Mouse (Mus musculus) layer of hippocampus, postnatal 36 days (tissue): ENCODE measurements around the gene Golga5. TPM values are rescaled to one million over a fixed set of nuclear protein-coding genes. Genes with fewer than 3 reads are reported as not detected.
"Not testable (repeated sequence)": the region's sequence is repeated elsewhere in the genome, so short reads cannot be mapped to it uniquely, and the experiment has no call there.

ENCODE experiments used
- DNase-seq, 2 experiments: peaks; one replicate each; pipeline ENCODE4 v3.0.0; 2022
- total RNA-seq, 2 experiments: library from RNA; stranded (reverse); gene quantifications; 2 replicates each; pipeline ENCODE4 v1.2.3; 2021

Gene Golga5
- total RNA-seq, 2 experiments from 2014 or later = 26.0 to 27.1 TPM

DNA sequence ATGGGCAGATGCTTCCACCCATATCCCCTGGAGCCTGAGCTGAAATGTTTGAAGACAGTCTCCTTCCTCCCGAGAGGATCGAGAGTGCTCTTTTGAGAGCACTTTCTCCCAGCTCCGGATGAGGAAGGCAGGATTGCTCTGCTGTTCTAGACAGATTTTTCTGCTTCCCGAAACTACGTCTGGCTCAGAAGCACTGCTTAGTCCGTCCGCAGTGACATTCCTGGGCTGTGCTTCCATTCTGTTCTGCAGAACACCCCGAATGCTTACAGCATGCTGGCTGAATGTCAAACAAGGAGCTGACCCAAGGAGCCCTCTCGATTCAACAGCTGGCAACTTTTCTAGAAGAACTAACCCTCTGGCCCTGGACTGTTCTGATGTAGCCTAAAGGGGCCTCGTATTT, 18.5 kb upstream of the Golga5 start:
- DNase-seq = no peak

DNA sequence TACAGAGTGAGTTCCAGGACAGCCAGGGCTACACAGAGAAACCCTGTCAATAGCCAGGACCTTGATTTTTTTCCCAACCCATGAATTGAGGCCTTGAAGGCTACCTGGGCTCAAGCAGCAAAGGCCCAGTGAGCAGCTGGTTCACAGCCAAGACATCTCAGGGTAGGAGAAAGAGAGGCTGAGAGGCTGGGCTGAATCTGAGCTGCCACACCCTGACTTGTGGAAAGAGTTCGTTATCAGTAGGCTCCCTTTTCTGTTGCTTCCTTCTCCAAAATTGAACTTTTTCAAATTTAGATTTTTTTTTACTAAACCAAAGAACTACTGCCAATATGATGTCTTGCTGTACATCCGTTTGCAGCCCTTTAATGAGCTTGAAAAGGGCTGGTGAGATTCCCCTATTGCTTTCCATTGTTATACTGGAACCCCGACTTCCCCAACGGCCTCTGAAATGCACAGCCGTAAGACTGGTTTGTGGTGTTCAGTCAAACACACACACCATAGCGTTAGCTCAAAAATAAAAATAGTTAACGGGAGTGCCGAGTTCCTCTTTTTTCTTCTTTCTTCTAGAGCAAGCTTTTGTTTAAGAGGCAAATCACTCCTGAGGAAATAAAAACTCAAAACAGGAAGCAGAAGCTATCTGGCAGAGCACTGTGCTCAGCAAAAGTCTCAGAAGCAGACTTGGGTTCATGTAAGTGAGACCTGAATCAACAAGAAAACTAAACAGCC, 17.6 kb upstream of the Golga5 start:
- DNase-seq = no peak

DNA sequence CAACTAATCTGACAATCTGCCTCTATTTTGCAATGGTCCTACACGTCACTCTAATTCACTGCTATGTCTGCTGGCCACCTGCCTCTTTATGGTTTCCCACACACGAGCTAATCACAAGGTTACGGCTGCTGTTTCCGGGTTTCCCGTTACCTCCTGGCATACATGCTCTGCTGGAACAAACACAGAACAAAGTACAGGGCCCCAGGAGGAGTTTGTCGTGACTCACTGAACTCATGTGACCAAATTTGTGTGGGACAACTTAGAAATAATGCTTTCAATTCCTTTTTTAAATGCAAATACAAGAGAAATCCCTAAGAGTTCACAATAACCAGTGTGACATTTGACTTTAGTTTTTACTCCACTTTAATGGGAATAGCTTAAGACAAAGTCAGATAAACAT, 15.4 kb upstream of the Golga5 start:
- DNase-seq = no peak

DNA sequence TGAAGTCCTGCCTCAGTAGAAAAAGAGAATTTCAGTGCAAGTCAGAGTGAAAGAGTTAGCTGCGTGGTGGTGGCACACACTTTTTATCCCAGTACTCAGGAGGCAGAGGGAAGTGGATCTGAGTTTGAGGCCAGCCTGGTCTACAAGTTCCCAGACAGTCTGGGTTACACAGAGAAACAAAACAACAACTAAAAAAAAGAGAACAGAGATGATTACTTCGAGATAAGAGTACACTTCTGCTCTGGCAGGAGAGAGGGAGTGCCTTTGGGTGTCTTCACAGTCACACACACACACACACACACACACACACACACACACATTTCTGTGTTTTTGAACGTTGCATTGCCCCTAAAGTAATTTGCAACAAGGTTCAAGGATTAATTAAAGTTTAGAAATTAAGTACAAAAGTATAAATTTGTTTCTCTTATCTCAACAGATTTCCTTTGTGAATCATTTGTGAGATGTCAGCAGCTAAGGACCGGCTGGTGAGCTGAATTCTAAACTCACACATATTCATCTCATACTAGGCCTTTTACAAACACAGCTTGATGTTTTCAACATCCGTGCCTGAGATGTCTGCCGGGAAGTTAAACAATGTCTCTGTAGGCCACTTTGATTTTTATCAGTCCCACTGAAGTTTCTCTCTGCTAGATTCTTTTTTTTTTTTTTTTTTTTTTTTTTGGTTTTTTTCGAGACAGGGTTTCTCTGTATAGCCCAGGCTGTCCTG, 12.3 kb upstream of the Golga5 start:
- no peak for DNase-seq

DNA sequence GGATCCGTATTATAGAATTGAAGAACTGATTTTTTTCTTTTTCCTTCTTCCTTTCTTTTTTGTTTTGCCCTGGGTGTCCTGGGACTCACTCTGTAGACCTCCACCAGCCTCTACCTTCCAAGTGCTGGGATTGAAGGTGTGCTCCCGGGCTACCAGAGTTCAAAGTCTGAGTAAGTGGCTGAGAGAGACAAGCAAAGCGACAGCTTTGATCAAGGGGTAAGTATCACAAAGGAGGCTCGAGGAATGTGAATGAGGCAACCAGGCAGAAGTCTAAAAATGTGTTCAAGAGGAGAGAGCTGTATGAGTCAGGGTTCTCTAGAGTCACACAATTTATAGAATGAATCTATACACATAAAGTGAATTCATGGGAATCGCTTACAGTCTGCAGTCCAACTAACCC, 8.9 kb upstream of the Golga5 start:
- no peak for DNase-seq

DNA sequence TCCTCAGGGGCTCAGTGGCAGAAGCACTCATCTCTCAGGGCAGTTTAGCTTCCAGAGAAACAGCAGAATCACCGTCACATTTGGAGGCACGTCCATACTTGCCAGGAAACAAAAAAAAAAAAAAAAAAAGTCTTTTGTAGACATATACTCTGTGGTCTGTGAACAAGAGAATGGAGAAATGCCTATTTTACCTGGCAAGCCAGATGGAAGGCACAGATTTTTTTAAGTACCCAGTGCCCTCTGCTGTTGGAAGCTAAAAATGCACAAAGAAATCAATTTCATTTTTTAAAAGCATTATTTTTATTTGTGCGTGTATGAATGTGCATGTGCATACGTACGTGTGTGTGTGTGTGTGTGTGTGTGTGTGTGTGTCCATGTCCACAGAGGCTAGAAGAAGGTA, 7.8 kb upstream of the Golga5 start:
- DNase-seq = no peak

DNA sequence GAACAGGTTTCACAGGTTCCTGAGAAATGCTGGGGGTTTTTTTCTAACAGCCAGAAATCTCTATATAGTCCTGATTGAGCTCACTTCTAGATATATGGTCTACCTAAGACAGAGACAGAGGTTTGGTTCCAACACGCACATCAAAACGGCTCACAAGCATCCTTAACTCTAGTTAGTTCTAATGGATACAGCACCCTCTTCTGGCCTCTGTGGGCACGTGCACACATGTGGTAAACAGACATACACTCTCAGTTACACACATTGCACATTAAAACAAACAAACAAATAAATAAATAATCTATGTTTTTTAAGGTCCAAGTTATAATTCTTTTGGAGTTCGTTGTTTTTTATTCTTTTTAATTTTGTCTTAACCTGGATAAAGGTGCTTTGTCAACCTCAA, 4.3 kb upstream of the Golga5 start:
- no peak for DNase-seq

DNA sequence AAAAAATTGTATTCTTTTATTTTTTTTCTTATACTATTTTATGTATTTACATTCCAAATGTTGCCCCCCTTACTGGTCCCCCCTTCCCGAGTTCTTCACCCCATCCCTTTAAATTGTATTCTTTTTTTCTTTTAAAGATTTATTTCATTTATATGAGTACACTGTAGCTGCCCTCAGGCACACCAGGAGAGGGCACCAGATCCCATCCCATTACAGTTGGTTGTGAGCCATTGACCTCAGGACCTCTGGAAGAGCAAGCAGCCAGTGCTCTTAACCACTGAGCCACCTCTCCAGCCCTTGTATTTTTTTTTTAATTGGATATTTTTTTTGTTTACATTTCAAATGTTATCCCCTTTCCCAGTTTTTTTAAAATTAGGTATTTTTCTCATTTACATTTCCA, 799 bp upstream of the Golga5 start:
- no peak for DNase-seq

DNA sequence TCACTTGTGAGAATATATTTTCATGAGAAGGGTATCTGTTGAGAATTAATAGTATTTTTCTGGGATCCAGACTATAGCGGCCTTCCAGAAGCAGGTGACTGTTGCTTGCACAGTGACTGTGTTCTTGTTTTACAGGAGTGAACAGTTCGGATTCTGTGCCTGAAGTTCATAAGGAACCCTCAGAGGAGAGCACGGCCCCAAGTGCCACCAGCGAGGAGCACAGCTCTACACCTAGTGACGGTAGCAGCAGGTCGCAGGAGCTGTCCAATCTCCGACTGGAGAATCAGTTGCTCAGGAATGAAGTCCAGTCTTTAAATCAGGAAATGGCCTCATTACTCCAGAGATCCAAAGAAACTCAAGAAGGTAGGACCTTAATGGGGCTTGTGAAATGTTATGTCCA, 5.5 kb downstream of the Golga5 start:
- no peak for DNase-seq

DNA sequence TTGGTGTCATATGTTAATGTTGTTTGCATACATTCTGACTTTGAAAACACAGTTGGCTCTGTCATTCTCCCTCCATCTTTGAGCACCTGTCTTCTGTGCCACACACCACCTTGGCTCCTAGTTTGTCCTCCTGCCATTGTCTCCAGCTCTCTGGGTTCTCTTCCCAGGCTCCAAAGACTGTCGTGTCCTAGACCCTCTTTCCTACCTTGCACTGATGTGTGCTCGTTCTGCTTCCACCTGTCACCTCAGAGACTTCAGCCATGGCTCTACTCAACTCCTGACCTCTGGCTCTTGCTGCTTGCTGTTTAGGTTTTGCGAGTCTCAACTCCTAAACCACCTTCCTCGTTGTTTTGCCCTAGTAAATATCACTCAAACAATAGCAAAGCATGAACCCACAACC, 11.5 kb downstream of the Golga5 start:
- DNase-seq = no peak

DNA sequence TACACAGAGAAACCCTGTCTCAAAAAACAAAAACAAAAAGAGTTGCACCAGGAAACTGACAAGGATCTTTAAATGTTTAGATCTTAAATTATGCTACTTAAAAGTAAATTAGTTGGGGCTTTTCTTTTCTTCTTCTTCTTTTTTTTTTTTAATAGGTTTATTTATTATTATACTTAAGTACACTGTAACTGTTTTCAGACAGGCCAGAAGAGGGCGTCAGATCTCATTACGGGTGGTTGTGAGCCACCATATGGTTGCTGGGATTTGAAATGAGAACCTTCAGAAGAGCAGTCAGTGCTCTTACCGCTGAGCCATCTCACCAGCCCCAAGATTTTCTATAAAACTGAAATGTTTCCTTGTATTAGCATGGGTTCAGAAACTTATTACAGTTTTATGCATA, 16.0 kb downstream of the Golga5 start:
- no peak for DNase-seq

DNA sequence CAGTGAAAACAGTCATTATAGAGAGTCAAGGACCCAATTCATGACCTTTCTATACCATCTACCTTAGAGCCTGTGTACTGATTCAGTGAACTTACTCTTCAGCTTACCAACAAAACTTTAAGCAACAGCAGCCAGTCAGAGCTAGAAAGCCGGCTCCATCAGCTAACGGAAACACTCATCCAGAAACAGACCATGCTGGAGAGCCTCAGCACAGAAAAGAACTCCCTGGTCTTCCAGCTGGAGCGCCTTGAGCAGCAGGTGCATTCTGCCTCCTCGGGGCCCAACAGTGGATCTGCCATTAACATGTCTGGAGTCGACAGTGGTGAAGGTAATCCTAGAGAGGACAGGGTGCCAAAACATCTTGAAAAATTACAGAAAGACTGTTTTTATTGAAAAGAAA, 23.0 kb downstream of the Golga5 start:
- DNase-seq = no peak

DNA sequence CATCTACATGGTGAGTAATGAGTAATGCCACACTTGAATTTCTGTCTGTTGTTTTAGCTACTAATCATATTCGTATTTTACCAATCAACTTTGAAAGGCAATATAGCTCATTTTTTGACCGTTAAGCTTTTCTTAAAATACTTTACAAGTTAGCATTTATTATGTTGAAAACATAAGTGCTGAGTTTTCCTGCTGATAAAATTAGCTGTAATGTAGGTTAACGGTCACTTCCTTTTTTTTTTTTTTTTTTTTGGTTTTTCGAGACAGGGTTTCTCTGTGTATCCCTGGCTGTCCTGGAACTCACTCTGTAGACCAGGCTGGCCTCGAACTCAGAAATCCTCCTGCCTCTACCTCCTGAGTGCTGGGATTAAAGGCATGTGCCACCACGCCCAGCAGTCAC, 26.8 kb downstream of the Golga5 start:
- not testable (repeated sequence) for DNase-seq

DNA sequence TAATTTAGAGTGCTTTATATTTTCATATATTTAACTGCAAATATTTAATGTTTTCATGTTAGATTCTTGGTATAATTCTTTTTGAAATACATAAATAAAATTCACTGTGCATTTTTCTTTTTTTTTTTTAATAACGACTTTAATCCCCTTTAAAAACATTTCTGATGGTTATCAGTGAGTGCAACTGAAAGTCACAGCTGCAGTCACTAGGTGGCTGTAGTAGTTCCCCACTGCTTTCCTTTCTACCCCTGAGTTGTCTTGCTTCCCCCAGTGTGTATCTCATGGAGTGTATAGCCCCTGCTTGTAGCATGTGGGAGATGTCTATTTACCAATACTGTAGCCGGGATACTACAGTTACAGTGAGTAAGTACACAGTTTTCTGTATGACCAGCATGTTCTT, 29.0 kb downstream of the Golga5 start:
- no peak for DNase-seq

DNA sequence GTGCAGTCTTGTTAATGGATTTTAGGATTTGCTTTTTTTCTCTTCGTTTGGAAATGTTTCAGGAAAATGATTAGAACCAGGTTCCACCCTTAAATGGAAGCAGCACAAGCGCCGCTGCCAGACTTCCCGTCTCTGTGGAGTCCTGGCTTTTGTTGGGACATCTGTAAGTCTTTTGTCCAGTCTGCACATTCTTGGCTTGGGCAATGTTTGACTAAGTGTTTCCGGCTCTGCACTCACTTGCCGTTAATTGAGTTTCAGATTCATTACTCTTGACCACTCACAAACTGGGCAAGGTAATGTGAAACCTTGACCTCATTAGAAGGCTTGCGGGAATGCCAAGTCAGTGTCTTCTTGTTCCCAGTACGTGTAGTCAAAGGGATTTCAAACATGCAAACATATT, 29.8 kb downstream of the Golga5 start:
- no peak for DNase-seq

DNA sequence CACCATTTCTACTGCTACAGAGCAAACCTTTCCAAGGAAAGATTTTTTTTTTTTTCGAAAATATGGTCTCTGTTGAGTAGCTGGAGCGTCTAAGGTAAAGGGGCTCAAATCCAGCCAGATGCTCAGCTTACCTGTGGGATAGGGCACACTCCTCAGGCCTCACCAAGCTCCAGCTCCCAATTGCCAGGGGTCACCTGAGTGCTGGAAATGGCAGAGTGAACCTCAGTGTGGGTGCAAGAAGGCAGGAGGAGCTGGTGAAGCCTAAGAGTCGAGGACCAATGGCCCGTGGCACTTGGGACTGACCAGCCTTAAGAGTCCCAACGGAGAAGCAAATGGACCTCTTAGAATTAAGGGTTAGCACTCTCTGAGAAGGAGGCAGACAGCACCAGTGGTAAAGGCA, 30.3 kb downstream of the Golga5 start:
- no peak for DNase-seq

DNA sequence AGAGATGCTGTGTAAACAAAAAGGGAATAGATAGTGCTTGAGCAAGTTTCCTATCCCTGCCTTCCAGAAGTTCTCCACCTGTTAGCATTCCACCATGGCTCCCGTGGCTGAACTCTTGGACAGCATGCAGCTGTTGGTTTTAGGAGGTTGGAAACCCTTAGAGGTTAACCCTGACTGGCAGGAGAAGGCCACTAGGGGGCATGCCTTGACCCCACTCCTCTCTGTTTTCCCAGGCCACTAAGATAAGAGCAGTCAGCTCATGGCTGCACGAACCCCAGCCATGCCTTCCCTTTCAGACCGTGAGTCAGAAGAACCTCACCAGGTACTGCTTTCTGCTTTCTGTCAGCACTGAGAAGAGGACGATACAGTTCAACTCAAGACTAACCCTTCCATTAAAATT, 30.8 kb downstream of the Golga5 start:
- no peak for DNase-seq

DNA sequence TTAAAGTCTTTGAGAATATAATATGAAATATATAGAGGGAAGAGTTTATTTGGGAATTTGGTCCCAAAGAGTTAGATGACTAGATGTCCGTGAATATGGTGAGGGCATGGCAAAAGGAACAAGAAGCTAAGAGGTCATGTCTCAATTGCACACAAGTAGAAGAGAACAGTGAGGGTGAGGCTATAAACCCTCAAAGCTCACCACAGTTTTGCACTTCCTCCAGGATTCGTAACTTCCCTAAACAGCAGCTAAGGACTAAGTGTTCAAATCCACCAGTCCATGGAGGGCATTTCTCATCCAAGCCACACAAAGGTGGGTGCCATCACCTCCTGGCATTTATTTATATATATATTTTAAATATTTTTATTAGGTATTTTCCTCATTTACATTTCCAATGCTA, 32.1 kb downstream of the Golga5 start:
- no peak for DNase-seq

DNA sequence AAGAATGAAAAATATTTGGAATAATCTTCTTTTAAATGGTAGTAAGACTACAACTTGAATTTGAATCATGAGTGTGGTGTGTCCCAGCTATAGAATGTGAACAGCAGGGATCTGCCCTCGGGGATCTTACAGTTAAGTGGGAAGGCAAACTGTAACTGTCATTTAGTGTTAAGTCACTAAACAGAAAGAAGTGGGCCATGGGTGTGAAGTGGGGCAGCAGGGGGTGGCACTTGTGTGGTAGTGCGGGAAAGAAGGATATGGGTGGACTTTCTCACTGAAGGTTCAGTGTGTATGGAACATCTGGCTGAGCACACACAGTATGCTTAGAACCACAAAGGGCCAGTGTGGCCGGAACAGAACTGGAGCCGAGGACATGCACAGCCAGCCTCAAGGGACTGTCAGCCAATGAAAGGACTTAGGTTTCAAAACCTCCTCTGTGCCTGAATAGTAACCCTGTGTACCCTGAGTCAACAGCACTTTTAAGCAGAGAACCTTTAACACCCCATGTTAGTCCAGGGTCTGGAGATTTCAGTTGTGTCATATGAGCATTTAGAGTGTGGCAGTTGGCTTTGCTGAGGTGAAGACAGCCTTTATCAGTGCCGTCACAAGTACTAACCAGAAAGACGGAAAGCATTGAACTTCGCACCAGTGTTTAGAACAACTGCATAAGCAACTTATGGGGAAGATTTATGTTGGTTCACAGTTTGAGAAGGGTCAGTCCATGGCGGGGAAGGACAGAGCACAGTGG, 33.1 kb downstream of the Golga5 start:
- no peak for DNase-seq

DNA sequence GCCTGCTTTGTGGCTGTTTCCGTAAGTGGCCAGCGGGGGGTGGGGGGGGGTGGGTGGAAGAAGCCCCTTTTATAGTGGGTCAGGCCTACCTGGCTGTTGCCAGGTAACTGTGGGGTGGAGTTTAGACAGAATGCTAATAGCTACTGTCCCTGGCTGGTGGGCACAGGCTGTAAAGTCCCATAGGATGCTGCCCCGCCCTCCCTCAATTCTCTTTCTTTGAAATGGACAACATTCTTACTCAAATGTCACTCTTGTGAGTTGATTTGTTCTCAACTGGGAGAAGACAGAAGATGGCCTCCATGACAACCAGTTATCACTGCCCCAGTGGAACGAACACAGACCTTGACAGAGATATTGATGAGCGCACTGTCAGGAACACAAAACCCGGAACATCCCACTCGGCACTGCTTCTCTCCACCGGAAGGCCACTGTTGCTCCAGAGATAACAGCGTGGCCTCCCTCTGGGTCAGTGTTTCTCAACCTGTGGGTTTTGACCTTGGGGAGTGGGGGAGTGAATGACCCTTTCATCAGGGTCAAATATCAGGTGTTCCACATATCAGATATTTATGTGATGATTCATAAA, 36.3 kb downstream of the Golga5 start:
- DNase-seq = no peak

DNA sequence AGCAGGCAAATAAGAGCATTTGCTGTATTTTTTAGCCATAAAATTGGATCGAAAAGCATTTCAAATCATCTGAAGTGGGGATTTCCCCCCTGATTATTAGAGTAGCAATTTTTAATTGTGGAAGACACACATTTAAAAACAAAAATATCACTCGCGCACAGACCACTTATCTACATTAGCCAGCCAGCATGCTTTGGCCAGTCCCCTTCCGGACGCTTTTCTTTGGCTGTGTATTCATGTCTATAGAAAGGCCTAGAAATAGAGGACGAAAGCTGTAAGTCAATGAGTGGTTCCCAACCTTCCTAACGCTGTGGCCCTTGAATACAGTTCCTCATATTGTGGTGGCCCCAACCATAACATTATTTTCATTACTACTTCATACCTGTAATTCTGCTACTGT, 37.0 kb downstream of the Golga5 start:
- no peak for DNase-seq

DNA sequence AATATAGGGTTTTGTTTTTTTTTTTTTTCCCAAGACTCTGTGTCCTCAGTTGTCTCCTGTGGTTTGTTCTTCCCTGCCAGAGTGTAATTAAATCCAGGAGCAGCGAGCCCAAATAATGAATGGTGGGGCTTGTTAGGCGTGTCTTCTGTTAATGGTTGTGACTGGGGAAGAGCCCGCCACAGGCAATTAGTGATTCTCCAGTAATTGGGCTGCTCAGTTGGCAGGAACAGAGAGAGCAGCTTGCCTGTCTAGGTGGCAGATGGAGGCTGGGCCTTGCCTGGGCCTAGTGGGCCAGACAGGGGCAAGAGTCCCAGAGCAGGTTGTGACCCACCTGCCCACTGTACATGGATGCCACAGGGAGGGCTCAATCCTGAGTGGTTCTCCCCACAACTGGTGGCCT, 42.4 kb downstream of the Golga5 start:
- peak in 1 of 2 experiments; percentile 31 for DNase-seq

DNA sequence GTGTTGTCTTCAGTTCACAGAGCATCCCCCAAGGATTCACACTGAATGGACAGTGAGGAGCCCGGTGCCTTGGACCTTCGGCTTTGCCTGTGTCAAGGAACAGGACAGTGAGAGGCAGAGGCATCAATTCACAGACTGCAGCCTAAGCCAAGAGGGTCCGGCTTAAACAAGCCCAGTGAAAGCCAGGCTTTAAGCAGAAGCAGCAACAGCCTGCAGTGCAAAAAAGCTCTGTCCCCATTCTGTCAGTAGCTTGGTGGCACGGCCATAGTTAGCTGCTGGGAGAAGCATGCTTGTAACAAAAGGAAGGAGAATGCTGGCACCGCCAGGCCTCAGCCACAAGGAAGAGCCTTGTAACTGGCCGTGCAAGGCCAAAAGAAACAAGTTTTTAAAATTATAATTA, 45.2 kb downstream of the Golga5 start:
- DNase-seq = no peak
